Mouse (Mus musculus) embryo, embryonic 10.5 days (tissue): Measurements from ENCODE around the gene Fam184b.

Experiments used
- DNase-seq: peaks from one replicate; pipeline ENCODE4 v3.0.0-alpha.2; 2015; ENCODE audit warnings: low spot score

Fam184b gene

GRCm38 (mm10) chr5:45514599-45514998 is 124.8 kb downstream of the Fam184b start:
- no peak for DNase-seq

- no peak for DNase-seq
Observed at GRCm38 (mm10) chr5:45513511-45513910, 125.9 kb downstream of the Fam184b start.

- DNase-seq, result no peak
Observed at GRCm38 (mm10) chr5:45512908-45513307, 126.5 kb downstream of the Fam184b start.

GRCm38 (mm10) chr5:45510071-45510470 is 129.3 kb downstream of the Fam184b start:
- no peak for DNase-seq

GRCm38 (mm10) chr5:45497564-45497963 is 141.8 kb downstream of the Fam184b start:
- DNase-seq, result no peak

- DNase-seq, result no peak
Observed at GRCm38 (mm10) chr5:45496930-45497550, 142.4 kb downstream of the Fam184b start.

- no peak for DNase-seq
Observed at GRCm38 (mm10) chr5:45496479-45496878, 142.9 kb downstream of the Fam184b start.

- DNase-seq, result no peak
Observed at GRCm38 (mm10) chr5:45496042-45496441, 143.4 kb downstream of the Fam184b start.

- DNase-seq, result no peak
Observed at GRCm38 (mm10) chr5:45495429-45495975, 143.9 kb downstream of the Fam184b start.

GRCm38 (mm10) chr5:45494093-45494755 is 145.2 kb downstream of the Fam184b start:
- no peak for DNase-seq

GRCm38 (mm10) chr5:45493191-45494092 is 146.0 kb downstream of the Fam184b start, which contains the start of gene Lap3:
Gene Lap3 (plus strand): TSS chr5:45493374.
- peak; percentile 98 for DNase-seq

GRCm38 (mm10) chr5:45491776-45492175 is 147.6 kb downstream of the Fam184b start:
- DNase-seq, result no peak

GRCm38 (mm10) chr5:45483654-45484053 is 155.8 kb downstream of the Fam184b start:
- DNase-seq, result no peak

GRCm38 (mm10) chr5:45482607-45483006 is 156.8 kb downstream of the Fam184b start:
- DNase-seq, result no peak

GRCm38 (mm10) chr5:45481125-45481524 is 158.3 kb downstream of the Fam184b start:
- no peak for DNase-seq

- no peak for DNase-seq
Observed at GRCm38 (mm10) chr5:45480066-45480465, 159.3 kb downstream of the Fam184b start.
